Mouse (Mus musculus) monocyte, adult 5-6 weeks (primary cell): ENCODE results near the gene Atpif1. TPM values are rescaled to one million over a fixed set of nuclear protein-coding genes. Genes with fewer than 3 reads are reported as not detected.

Source experiments
- ATAC-seq: fragments of 153-309, 156-312 bp; replicated peaks from 2 replicates; pipeline ENCODE4 v1.8.0; 2017; ENCODE audit warnings: mild to moderate bottlenecking; ENCODE audit not compliant: low TSS enrichment, insufficient number of reproducible peaks, severe bottlenecking, poor library complexity, low FRiP score
- total RNA-seq: library from RNA; stranded (forward); fragments of 200-1000, 200-491, 200-594 nt; gene quantifications from 3 replicates; pipeline ENCODE4 v1.2.3, GENCODE M21; 2017

Gene Atpif1
- total RNA-seq, 1 experiment from 2014 or later: 116 TPM

DNA sequence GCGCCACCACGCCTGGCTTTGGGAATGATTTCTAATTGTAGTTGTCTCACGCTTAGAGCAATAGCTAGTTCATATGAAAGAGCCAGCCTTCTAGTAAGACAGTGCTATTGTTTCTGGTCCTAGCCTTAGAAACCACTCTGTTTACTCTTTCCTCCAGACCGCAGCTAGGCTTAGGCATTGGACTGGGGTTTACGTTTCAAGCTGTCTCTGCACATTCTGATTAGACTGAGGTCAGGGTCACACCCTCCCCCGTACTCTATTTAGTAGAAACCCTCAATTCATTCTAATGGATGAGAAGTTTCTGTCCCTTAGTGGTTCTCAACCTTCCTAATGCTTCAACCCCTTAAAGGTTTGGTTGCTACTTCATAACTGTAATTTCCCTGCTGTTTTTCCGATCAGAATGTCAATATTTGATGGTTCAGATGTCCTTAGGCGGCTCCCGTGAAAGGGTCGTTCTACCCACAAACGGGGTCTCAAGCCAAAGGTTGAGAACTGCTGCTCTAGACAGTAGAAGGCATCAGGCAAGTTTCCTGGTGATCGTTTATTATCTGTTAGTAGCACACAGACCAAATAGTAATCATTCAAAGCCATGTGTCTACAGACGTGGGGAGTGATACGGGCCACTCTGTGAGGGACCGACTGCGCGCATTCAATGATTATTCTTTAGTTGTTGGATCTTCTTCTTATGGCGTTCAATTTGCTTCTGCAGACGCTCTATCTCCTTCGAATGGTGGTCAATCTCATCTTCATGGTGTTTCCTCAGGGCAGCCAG is 3.2 kb downstream of the Atpif1 start:
- ATAC-seq: no peak

DNA sequence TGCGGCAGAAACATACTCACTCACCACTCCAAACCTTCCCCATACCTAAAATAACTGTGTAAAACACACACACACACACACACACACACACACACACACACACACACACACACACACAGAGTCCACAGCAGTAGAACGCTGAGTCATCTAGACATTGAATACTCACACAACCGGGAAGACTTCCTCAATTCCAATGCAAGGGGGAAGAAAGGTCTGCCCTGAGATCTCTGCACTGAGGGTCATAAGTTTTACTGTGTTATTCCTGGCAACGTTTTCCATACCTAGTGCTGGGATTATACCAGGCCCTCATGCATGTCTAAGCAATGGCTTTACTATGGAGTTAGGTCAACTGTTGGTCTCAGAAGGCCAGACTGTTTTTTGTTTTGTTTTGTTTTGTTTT is 4.1 kb downstream of the Atpif1 start:
- ATAC-seq: no peak; the same call in 1 of the 2 replicates

DNA sequence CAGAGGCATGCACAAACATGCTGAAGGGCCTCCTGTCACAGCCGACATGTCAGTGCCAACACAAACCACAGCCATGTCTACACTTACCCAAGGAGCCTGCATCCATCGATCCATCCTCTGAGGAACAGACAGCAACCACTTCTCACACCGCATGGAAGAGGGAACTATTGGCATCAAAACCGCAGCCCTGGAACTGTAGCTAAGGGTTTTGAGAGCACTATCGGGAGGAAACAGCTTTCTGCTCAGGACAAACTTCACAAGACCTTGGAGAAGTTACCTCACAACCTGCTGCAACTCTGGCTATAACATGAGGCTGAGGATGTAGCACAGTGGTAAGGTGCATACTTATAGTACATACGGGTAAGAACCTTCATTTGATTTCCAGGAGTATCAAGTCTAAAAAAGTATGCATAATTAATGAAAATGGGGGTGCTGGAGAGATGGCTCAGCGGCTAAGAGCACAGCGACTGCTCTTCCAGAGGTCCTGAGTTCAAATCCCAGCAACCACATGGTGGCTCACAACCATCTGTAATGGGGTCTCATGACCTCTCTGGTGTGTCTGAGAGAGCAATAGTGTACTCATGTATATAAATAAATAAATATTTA is 5.4 kb downstream of the Atpif1 start:
- no peak for ATAC-seq

DNA sequence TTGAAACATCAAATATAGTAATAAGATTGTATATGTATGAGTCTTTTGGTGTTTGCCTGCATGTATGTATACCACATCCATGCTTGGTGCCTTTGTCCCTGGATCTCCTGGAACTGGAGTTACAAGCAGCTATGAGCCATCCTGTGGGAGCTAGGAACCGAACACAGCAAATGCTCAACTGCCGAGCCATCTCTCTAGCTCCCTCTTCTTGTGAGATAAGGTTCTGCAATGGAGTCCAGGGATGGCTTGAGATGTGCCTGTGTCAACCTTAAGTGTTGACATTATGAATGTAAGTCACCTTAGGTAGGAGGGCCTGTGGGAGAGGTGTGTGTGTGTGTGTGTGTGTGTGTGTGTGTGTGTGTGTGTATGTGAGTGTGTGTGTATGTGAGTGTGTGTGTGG is 6.8 kb downstream of the Atpif1 start:
- ATAC-seq: peak; percentile 77

DNA sequence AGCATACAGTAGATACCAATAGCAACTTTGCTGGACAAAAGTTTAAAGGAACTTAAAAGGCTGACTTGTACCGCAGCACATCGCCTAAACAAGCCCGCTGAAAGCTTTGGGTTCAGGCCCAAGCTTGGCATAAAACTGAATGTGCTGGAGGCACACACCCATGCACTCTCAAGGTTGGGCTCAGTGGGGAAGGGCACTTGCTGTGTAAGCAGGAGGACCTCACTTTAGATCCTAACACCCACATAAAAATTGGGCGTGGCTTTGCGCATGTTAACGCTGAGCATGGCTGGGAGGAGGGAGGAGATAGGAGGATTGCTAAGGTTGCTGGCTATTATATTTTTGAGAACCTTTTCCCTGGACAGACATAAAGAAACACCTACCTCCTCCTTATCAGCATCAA is 8.7 kb downstream of the Atpif1 start:
- no peak for ATAC-seq

DNA sequence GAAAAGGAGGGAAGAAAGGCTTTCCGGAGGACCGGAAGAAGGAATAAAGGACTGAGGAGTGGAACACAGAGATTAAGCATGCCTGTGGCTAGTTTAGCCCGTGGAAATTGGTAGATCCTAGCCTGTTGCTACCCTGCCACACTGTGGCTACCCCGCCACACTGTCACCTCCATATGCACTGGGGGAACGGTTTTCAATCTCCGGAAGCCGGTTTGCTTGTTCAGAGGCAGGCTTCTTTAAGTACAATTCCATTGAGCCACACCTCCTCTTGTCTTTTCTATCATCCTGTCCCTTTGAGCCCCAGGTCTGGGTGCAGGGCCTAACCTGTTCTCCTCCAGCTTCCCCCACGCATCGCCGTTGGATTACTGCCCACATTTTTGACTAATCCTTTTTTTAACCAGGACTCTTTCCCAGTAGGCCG is 9.1 kb downstream of the Atpif1 start:
- no peak for ATAC-seq

DNA sequence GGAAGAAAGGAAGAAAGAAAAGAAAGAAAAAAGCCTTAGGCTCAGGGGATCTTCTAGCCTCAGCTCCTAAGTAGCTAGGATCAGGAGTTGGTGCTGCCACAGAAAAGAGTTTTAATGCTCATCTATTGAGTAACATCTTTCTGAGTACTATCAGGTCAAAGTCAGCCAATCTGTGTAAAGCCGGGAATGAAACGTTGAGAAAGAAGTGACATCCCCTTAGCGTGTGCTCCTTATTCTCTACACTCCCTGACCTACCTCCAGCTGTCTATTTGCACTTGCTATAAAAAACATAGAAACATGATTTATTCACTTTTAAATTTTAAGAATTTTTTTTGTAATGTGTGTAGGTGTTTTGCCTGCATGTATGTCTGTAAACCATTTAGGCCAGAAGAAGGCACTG is 14.3 kb downstream of the Atpif1 start:
- no peak for ATAC-seq

DNA sequence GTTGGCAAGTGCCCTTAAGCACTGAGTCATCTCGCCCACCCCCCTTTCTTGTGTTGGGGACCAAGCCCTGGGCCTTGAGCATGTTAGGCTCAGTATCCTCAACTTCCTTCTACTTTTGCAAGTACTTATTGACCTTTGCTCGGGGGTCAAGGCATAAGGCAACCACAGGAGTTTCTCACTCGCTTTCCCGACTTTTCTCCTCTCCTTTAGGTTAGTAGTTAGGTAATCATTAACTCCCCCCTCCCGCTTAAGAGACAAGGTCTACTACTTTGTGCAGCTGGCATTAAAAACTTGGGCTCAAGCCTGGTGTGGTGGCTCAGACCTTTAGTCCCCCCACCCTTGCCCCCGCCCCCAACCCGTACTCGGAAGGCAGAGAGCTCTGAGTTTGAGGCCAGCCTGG is 15.4 kb downstream of the Atpif1 start:
- no peak for ATAC-seq

DNA sequence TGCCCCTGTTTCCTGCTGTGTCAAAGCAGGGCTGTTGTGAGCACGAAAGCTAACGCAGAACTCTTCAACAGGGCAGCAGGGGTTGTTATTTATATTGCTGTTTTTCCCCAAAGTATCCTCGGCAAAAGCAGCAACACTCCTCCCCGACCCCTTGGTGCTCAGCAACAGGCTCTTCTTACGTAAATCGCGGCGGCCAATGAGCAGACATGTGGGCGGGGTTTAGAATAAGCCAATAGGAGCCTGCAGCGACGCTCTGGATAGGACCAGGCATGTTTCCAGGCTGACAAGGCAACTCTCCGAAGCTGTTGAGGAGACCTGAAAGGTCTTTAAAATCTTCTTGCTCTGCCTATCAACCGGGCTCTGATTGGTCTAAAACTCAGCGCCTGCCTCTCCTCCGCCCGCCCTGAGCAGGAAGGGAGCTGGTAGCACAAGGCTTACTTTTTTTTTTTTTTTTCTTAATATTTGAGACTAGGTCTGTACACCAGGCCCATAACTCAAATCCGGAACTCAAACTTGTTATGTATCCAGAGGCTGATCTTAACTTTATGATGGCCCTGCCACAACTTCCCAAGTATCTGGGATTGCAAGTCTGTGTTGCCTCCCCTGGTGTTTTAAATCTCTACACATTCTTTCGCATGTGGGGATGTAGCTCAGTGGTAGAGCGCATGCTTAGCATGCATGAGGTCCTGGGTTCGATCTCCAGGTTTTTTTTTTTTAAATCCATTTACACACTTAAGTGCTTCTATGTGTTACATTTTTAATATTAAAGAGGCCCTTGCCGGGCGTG is 17.9 kb downstream of the Atpif1 start:
- peak; percentile 93 for ATAC-seq

DNA sequence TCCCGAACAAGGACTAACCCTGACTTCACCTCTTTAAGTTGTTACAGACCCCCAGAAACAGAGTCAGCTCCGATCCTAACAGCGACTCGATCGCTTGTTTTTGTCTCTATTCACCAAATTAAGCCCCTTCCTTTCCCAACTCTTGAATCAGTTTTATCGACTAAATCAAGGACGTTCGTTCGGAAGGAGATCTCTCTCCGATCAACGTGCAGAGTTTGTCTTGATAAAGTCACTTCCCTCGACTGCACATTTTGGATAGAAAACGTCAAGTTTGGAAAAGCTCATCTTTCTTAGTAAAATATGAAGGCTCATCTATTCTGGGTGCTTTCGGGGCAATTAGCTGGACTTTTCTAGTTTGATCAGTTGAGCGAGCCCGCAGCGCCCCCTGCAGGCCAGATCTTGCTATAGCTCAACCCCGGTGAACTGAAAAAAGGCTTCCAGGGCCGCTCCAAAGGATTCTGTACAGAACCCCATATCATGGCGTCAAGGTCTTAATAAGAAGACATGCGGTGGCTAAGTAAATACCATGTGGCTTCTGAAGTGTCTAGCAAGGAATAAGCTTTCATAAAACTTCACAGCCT is 18.8 kb downstream of the Atpif1 start:
- peak; percentile 45; the same call in 1 of the 2 replicates for ATAC-seq

DNA sequence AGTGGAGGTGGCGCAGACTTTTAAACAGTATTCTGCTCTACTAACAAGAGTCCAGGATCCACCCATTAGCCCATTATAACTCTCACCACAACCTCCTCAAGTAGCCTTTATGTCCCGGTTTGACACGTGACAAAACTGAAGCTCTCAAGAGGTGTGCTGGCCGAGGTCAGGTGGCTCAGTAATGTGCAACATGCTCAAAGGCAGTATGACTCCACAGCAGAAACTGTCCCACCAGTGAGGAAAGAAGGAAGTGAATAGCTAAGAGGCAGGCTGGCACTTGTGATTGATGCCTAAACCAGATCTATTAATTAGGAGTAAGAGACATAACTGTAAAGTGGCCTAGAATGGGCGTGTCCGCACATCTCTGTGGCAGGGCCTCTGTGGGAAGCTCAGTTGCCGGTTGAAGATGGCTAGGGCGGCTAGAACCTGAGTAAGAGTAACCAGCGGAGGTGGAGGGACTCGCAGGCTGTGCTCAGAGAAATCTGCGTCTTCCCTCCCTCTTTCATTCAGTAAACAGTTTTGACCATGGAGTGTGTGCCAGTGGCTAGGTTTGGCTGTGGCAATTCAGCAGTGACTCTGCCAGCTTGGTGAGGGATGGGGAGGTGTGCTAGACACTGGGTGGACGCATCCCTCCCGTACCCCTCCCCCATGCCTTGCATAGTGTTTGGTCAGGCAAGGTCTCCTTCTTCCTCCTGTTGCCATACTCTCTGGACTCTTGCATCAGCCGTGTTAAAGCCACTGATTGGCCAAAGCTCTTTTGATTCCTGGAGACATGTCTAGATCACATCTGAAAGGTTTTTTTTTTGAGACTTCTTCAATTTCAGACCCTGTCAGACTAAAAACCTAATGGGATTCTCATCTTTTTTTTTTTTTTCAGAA is 19.8 kb downstream of the Atpif1 start:
- no peak for ATAC-seq

DNA sequence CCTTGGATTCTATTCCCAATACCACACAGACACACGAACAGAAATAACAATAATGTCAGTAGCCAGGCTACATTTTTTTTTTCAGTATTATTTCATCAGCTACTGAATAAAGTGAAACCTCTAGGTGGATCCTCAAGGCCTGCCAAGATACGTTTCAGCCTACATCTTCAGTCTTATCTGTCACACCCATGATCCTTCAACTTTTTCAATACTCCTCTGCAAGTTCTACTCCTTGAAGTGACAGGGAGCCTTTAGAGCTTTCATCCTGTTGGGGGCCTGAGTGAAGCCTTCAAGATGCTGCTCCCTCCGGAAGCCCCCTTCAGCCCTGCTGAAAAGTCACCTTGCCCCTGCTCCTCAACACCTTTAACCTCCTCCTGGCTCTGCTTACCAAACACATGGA is 21.4 kb downstream of the Atpif1 start:
- no peak for ATAC-seq

DNA sequence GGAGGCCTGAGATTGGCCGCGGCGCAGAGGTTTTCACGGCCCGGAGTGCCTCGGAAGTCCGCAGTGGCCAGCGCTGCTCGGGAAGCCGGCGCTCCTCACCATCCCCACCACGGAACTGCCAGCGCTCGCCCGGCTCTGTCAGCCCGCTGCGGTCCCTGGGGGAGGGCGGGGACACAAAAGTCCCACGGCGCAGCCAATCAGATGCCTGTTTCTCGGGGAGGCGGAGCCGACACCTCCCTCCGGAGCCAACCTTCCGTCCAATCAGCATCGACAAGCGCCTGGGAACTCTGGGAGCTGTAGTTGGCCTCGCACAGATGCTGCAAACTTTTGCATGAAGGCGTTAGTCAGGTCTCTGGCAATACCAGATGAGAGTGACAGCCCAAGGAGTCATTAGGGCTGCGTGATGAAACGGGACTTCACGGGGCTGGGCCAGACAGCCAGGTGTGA is 23.1 kb downstream of the Atpif1 start, which contains the start of gene Sesn2:
TSS of gene Sesn2 (minus strand) at position 150 of the 447 bp plus-strand sequence.
- ATAC-seq: peak; percentile 95

DNA sequence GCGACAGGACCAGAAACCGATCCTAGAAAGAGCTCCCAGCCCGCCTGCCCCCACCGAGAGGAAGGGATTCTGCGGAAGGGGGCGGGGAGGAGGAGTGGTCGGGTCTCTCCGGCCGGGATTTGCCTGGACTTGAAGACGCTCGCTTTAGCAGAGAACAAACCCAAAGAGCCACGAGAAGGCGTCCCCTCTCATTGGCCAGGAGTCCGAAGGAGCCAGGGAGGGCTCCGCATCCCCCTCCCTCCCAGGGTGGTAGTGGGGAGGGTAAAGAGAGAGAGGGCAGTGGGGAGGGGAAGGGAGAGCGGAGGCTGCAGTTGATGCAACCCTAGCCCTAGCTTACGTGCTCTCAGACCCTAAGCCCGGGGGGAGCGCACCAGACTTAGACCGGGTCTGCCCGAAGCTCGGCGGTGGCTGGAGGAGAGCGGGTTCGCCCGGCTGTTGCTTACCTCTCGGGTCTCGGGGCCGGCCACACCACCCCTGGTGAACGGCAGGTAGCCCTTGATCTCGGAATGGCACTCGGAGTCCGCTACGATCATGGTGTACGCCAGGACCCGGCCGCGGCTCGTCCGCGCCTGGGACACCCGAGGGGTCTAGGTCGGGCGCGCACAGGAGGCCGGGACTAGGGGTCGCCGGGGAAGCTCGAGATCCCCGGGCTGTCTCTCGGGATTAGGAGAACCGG is 23.7 kb downstream of the Atpif1 start:
- ATAC-seq: no peak; the same call in 1 of the 2 replicates

DNA sequence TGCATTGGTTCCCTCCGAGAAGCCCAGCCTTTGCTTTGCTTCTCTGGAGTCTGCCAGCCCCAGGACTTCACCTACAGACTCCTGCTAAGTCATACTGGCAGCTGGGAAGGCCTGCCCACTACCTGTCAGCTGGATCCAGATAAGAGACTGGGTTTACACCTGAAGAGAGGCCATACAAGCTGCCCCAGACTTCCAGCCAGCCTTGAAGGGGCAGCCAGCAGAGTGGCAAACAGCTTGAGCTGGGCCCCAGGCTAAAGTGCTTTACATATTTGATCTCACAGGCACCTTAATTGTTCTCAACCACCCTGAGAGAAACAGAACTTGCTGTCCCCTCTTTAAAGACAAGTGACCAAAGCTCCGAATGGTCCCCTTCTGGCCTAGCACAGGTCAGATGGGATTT is 26.2 kb downstream of the Atpif1 start:
- ATAC-seq: no peak

DNA sequence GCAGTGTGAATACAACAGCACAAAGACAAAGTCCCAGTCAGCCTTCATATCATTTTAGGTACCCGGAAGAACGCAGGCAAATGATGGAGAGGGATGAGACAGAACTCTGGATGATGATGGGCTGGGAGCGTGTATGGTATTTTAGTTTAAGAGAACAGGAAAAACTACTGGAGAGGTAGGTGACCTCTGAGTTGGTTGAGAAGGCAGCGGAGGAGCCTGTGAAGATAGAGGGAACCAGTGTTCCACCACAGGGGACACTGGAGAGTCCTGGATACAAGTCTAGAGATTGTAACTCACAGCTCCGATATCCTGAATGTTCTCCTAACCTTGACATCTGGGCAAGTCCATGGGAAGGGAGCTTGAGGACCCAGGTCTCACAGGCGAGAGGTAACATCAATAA is 27.2 kb downstream of the Atpif1 start:
- ATAC-seq: no peak

DNA sequence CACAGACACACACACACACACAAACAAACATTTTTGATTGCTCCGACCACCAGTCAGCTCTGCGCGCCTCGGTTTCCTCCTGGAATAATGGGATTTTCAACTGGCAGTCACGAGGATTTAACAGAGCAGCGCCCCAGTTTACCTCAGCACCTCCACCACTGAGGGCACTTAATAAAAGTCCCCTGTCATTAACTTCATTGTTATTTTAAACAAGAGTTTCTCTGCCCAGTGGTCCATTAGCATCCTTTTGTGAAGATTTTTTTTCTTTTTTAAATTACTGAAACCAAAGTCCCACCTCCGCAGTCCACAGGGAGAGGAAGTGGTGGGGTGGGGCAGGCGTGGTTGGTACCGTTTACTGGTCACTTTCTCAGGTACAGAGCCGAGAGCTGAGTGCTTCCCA is 27.7 kb downstream of the Atpif1 start:
- no peak for ATAC-seq
